Mouse (Mus musculus) gastrocnemius, adult 18-20 months (tissue): Measurements from ENCODE around the gene Ppp1r3a. TPM values are rescaled to one million over a fixed set of nuclear protein-coding genes. Genes with fewer than 3 reads are reported as not detected.

Experiments used
- total RNA-seq, 2 experiments: library from RNA; stranded (reverse); gene quantifications; 2 replicates each; pipeline ENCODE4 v1.2.3; 2021

Ppp1r3a gene
- total RNA-seq, 2 experiments from 2014 or later = 207 to 247 TPM

Other genes with a start within 250 kb of the Ppp1r3a start
- gene Foxp2, start 146.1 kb upstream of the Ppp1r3a start, total RNA-seq = 1 to 10 TPM; 2.1 to 3.2 TPM